Mouse (Mus musculus): ENCODE data around the gene Kcnma1. TPM values are rescaled to one million over a fixed set of nuclear protein-coding genes. Genes with fewer than 3 reads are reported as not detected.

Gene Kcnma1
- polyA plus RNA-seq, 1 experiment from 2014 or later = 2.8 TPM

DNA sequence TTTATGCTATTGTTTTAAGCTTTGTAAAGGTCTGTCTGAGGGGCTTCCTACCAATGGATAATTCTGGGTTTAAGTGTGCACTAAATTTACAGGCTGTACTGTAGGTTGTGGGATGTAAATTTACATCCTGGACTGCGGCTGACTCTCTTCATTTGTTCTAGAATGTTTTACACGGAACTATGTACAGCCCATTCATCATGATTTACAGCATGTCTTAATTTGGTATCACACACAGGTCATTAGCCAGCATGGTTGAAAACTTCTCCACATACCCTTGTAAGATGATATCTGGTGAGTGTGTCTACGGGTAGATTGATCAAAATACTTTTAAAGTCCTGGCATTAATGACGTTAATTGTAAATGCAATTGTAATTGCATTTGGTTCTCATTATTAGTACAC, 761.1 kb downstream of the Kcnma1 start:
- ChIA-PET POLR2A (no interaction called here), CTCF (no interaction called here)
- in situ Hi-C loops (cut with MboI; ENCODE audit: low pct_unique_long_range_greater_than_20kb) = no loop called here
- DNase-seq (ENCODE audit: low read depth, low spot score) = no peak
- TF ChIP-seq CTCF (IDR thresholded peaks at IDR 0.05) = no peak
- ATAC-seq = no peak
- H3K27me3 ChIP-seq = no peaks in the 10 kb centered on the region

DNA sequence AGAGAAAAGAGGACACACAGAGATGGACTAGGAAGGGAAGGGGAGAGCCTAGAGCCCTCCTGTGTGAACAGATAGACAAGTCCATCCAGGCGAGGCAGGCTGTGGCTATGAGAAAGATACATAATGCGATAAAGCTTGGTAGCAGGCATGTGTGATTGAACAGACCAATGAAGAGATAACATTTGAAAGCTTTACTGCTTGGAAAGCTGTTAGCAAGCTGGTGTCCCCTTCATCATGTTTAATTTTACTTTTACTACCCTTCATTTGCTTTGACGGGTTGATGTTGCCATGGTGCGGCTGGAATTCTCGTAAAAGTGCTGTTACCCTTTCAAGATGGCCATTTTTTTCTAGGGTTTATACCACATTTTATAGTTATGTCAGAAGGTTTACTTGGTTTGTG, 769.8 kb downstream of the Kcnma1 start:
- H3K27me3 ChIP-seq = no peaks in the 10 kb centered on the region
- ATAC-seq = no peak
- TF ChIP-seq CTCF (IDR thresholded peaks at IDR 0.05) = no peak
- in situ Hi-C loops (cut with MboI; ENCODE audit: low pct_unique_long_range_greater_than_20kb) = no loop called here
- no peak for DNase-seq (ENCODE audit: low read depth, low spot score)
- CTCF ChIA-PET = interaction anchor here (1.1 kb wide), 1 partner anchor 10 kb away, joined by 3 read pairs; no protein-coding TSS in a partner anchor
- POLR2A ChIA-PET = no interaction called here

GRCm38 (mm10) chr14:23243857-23244256, 770.4 kb downstream of the Kcnma1 start:
- ChIA-PET CTCF (interaction anchor here (1.1 to 1.6 kb wide), 2 partner anchors 11 to 29 kb away, joined by 3 read pairs; no protein-coding TSS in a partner anchor), POLR2A (no interaction called here)
- H3K27me3 ChIP-seq = no peaks in the 10 kb centered on the region
- in situ Hi-C loops (cut with MboI; ENCODE audit: low pct_unique_long_range_greater_than_20kb) = no loop called here
- DNase-seq (ENCODE audit: low read depth, low spot score) = no peak
- no peak for TF ChIP-seq CTCF (IDR thresholded peaks at IDR 0.05)
- no peak for ATAC-seq

Other genes with a start within 250 kb of the Kcnma1 start
- 71.3 TPM for gene Dlg5, start 231.4 kb upstream of the Kcnma1 start, polyA plus RNA-seq (2021)